Mouse (Mus musculus) retina, postnatal 1 day (tissue): Measurements from ENCODE around the gene E330017A01Rik.

Experiments
- DNase-seq: peaks from one replicate; pipeline ENCODE4 v3.0.0-alpha.2; 2012

E330017A01Rik gene

DNA sequence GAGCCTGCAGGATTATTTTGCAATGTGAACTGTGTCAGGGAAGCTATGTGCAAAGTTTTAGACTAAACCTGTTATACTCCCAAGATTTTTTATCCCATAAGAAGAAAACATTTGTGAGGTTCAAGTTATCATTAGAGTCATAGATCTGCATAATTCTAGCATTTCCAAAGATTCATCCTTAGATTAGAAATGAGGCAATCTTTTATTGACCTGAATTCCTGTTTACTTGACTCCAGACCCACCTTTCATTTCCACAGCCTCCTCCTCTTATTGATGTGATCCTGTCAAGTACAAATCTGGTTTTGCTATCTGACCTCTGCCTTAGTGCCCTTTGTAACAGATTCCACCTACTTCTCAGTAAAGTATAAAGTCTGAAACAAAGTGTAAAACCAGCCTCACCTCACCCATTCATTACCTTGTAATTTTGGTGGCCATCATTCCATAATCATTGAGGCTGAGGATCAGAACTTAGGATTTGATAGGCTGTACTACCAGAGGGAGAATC is 23.8 kb upstream of the E330017A01Rik start:
- no peak for DNase-seq

DNA sequence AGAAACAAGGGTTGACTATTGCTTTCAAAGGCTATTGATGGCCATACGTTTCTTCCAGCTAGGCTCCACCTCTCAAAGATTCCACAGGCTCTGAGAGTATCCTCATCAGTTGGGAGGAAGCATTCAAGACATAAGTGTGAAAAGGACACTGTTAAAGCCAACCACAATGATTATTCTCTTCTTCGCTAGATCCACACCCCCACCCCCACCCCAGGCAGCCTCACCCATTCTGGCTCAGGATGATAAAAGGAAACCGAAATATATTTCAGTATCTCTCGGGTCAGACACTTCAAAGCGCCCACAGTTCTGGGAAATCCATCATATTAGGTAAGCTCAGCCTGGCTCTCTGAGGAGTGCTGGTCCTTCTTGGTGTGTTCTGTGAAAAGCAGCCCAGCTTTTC is 23.3 kb upstream of the E330017A01Rik start:
- DNase-seq = no peak

DNA sequence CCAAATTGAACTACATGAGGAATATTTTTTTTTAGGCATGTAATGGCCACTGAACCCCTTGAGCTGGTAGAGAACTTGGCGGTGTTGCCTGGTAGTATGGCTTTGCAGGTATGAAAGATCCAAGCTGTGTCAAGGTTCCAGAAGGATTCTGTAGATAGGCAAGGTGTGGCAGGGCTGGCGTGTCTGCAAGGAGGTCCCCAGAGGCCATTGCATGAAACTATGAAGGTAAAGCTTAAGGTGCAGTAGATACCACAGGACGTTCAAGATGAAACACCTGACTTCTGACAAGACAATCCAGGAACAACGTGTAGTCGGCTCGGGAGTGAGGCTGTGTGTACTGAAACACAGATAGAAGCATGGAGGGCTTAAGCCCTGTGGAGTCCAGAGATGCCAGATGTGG is 20.1 kb upstream of the E330017A01Rik start:
- no peak for DNase-seq

GRCm38 (mm10) chr16:58656526-58656925 is 18.0 kb upstream of the E330017A01Rik start:
- no peak for DNase-seq

DNA sequence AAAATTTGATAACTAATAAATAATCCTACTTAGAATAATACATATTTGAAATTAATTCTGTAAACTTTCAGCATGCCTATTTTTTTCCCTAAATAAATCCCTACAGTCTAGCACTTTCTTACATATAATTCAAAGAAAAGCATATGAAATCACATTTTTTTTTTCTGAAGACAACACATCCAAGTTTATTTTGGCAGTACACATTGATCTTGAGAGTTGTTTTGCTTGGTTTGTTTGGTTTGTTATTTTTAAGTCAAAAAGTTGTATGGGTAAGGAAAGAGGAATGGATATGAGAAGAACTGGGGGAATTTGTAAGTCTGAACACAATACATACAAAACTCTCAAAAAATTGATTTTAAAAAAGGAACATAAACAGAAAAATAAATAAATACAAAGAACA is 17.2 kb upstream of the E330017A01Rik start:
- DNase-seq = no peak

GRCm38 (mm10) chr16:58649979-58650378 is 11.4 kb upstream of the E330017A01Rik start:
- DNase-seq = no peak

- DNase-seq = no peak
These were observed 523 bp downstream of the E330017A01Rik start for GRCm38 (mm10) chr16:58638016-58638415.

DNA sequence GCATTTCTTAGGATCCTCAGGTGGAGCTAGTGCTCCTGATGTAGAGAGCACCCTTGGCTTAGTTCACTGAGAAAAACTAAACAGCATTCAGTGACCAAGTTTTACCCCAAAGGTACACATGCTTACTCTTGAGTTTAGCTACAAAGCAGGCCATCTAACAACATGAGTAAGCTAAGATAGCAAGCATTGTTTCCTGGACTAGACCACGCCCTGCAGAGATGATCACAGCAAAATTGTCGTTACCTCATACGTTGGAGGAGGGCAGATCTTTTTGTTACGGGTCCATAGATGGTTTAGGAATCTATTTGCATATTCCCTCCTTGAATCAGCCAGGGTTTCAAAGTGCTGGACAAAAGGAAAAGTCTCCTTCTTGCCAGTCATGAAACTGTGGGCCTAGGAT is 1.1 kb downstream of the E330017A01Rik start:
- no peak for DNase-seq

DNA sequence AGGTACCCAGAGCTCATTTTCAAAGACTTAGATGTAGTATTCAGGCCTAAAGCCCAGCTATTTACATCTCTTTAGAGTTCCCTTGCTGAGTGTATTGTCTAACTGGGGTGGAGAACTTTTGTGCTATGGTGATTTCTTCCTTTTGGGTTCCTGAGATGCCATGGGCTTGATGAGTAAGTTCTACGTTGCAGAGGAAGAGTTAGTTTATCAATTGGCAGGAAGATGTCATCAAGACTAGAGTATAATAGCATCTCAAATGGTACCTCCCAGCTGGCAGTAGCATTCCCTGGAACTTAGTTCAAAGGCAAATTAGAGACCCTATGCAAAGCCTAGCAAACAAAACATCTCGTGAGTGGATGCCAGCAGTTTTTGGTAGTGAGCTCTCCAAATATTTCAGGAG is 2.7 kb downstream of the E330017A01Rik start:
- DNase-seq = no peak

DNA sequence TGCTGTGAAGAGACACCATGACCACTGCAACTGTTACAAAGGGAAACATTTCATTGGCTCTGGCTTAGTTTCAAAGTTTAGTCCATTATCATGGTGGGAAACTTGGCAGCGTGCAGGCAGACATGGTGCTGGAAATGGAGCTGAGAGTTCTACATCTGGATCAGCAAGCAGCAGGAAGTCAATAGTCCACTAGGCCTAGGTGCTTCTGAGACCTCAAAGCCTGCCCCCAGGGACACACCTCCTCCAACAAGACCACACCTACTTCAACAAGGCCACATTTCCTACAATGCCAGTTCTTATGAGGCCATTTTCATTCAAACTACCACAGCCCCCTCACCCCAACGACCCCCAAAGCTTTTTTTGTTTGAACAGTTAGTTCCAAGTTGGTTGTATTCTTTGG is 8.8 kb downstream of the E330017A01Rik start:
- DNase-seq = no peak

- DNase-seq = no peak
These were observed 9.6 kb downstream of the E330017A01Rik start for GRCm38 (mm10) chr16:58628968-58629367.

DNA sequence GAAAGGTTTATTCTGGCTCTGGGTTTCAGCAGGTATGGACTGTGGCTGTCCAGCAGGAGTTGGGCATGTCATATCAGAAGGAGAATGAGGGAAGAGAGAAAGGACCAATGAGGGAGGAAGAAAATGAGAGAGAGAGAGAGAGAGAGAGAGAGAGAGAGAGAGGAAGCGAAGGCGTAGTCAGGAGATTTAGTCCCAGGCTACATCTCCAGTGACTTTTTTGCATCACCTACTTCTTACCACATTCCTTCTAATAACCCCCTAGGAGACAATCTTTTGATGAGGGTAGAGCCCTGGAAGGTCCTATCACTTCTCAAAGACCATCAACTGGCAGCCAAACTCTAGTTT is 10.2 kb downstream of the E330017A01Rik start:
- DNase-seq = no peak

- no peak for DNase-seq
These were observed 10.8 kb downstream of the E330017A01Rik start for GRCm38 (mm10) chr16:58627597-58628335.

DNA sequence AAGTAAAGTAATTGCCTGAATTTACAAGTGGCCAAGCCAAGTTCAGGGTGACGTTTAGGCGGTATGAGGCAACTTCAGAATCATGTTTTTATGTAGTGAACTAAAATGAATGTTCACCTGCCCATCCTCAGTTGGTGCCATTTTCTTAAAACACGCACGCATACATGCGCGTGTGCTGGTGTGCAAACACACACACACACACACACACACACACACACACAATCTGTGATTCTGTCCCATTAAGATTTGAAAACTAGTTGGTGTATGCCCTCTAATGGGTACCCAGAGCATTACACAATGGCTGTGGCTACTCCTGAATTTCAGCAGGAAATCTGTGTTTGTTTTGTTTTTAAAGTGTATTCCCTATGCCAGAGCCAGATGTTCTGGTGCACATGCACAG is 14.6 kb downstream of the E330017A01Rik start:
- peak; percentile 20 for DNase-seq

DNA sequence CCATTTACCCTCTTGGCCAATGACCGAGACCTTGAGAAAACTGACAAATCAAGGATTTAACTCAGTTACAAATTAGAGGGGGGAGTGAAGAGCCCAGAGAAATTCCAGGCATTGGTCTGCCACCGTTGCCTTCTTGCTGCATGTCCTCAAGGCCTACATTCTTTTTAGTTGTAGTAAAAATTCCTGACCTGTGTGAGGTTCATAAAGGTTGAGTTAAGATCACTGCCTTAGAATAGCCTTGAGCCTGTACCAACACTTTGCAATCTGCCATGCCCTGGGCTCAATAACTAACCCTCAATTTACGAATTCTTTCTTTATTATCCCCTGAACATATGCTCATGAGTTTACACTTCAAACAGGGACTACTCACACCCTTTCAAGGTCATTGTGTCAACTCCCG is 15.4 kb downstream of the E330017A01Rik start:
- no peak for DNase-seq

DNA sequence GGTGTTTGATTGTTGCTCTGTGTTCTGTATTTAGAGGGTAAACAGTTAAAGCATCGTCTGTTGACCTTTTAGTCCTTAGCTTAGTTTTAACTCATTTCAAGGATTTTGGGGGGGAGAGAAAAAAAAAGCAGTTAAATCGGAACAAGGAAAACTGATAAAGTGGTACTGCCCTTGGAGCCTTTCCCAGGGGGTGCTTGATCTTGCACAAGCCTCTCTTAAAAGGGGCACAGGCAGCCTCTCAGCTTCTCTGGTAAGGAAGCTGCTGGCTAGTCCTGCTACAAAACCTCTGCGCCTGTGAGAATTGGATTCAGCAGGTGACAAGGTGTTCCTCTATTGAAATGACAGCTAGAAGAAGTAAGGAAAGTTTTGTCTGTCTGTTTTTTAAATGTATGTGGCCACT is 16.2 kb downstream of the E330017A01Rik start:
- DNase-seq = no peak

- no peak for DNase-seq
These were observed 21.2 kb downstream of the E330017A01Rik start for GRCm38 (mm10) chr16:58617346-58617745.

GRCm38 (mm10) chr16:58616878-58617277 is 21.7 kb downstream of the E330017A01Rik start, which contains the start of gene Gm813:
Gene Gm813, minus strand, starts transcription at chr16:58616978.
- no peak for DNase-seq

- no peak for DNase-seq
These were observed 25.6 kb downstream of the E330017A01Rik start for GRCm38 (mm10) chr16:58612969-58613368.

DNA sequence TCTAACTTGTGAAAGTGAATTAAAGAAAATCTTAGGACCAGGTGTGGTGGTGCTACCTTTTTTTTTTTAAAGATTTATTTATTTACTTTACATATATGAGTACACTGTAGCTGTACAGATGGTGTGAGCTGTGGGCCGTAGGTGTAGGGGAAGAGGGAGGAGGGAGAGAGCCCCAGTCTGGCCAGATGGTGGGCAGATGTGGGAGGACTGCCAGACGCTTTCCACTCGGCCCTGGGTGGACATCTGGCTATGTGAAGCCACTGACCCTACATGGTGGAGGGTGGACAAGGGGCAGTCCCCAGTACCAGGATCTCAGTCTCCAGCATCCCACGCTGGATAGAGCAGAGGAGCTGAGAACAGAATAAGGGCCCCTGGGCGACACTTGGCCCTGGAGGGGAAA is 31.4 kb downstream of the E330017A01Rik start:
- DNase-seq = no peak

DNA sequence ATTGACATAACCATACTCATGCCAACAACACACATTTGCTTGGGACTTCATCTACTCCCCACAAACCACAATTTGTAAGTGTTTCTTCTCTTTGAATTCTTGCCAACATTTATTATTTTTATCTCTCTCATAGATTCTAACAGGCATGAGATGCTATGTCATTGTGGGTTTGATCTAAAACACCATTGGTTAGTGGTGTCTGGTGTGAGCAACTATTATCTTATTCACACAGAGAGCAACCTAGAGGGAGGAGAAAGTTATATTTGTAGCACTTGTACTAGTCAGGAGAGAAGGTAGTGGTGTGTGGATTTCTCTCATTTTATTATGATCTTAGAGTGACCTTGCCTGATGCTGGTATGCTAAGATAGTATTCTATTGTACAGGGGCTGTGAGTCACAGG is 33.9 kb downstream of the E330017A01Rik start:
- no peak for DNase-seq

GRCm38 (mm10) chr16:58603831-58604230 is 34.7 kb downstream of the E330017A01Rik start:
- DNase-seq = no peak

DNA sequence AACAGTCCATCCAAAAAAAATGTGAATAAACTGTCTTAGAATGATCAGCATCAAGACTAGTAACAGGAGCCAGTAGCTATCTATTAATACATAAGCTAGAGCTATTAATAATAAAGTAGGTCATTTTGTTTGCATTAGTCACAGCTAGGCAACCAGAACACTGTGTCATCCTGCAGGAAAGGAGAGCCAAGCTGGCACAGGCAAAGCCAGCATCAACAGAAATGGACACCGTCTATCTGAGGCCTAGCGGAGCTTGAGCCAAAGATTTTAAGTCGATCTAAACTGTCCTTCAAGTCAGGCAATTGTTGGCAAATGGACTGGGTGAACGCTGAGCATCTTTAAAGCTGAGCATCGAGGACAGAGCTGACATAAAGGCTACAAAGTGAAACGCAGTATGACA is 37.7 kb downstream of the E330017A01Rik start:
- no peak for DNase-seq

- DNase-seq = no peak
These were observed 47.2 kb downstream of the E330017A01Rik start for GRCm38 (mm10) chr16:58591299-58591698.

GRCm38 (mm10) chr16:58589444-58589843 is 49.1 kb downstream of the E330017A01Rik start:
- no peak for DNase-seq
